26 mouse cellular contexts compared by ENCODE assay signal in the genomic region with DNA sequence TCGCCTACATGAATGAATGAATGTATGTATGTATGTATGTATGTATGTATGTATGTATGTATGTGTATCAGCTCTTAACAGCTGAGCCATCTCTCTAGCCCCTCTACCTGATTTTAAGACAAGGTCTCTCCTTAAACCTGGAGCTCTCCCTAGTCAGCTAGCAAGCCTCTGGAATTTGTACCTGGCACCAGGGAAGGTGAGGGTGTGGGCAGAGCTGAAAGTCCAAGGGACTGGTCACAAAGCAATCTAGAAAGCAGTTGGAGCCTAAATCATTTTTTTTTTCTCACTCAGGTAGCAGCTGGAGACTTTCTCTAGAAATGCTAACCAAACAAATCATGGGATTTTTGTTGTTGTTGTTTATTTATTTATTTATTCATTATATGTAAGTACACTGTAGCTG. TPM values are rescaled to one million over a fixed set of nuclear protein-coding genes. Genes with fewer than 3 reads are reported as not detected.
DNase-seq lines count a peak whose midpoint lies in the region; ATAC-seq and TF ChIP-seq lines count a peak whose summit lies in the region.
"Had no signal": no experiment of that assay in that cellular context is flagged by ENCODE, and none has a peak within 500 bp of the region (broad histone marks: within the 10 kb centered on the region; RNA-seq: fewer than 3 reads in every experiment).

No protein-coding gene starts in this region.

- peaks cover 10% of the 10 kb centered on the region for H3K4me1 ChIP-seq in heart, embryonic 10.5 days
- H3K4me1 ChIP-seq in kidney, embryonic 15.5 days: peaks cover 18% of the 10 kb centered on the region
- H3K4me1 ChIP-seq in small intestine, adult 2 months (ENCODE audit: control insufficient read depth, insufficient read depth, insufficient read length, low read length): peaks cover 6% of the 10 kb centered on the region; the same call in 1 of the 2 replicates
- H3K4me1 ChIP-seq in midbrain, postnatal 0 days (ENCODE audit: insufficient read depth, low read length): peaks cover 11% of the 10 kb centered on the region

- no peak for TF ChIP-seq CTCF in small intestine, adult 2 months (IDR thresholded peaks at IDR 0.05; ENCODE audit: extremely low read depth, insufficient read length, insufficient replicate concordance, low read depth, low read length)
- TF ChIP-seq CTCF in midbrain, postnatal 0 days (IDR thresholded peaks at IDR 0.05): no peak

- no peaks in the 10 kb centered on the region for H3K27me3 ChIP-seq in heart, embryonic 10.5 days (ENCODE audit: insufficient read depth, poor library complexity, severe bottlenecking)
- no peaks in the 10 kb centered on the region for H3K27me3 ChIP-seq in kidney, embryonic 15.5 days
- H3K27me3 ChIP-seq in small intestine, adult 2 months (ENCODE audit: control insufficient read depth, insufficient read depth, low read length): no peaks in the 10 kb centered on the region
- H3K27me3 ChIP-seq in midbrain, postnatal 0 days (ENCODE audit: insufficient read depth, low read length): no peaks in the 10 kb centered on the region
- H3K27me3 ChIP-seq: forebrain, embryonic 15.5 days; hindbrain, embryonic 15.5 days; neural tube, embryonic 12.5 days had no signal

- H3K36me3 ChIP-seq in heart, embryonic 10.5 days: no peaks in the 10 kb centered on the region
- no peaks in the 10 kb centered on the region for H3K36me3 ChIP-seq in kidney, embryonic 15.5 days
- H3K36me3 ChIP-seq in small intestine, adult 2 months (ENCODE audit: control insufficient read depth, insufficient read depth, low read length): no peaks in the 10 kb centered on the region
- H3K36me3 ChIP-seq in midbrain, postnatal 0 days (ENCODE audit: insufficient read depth, low read length): no peaks in the 10 kb centered on the region
- H3K36me3 ChIP-seq: forebrain, embryonic 15.5 days; hindbrain, embryonic 15.5 days; neural tube, embryonic 12.5 days had no signal

- no peak for TF ChIP-seq POLR2A in small intestine, adult 2 months (IDR thresholded peaks at IDR 0.05; ENCODE audit: low read depth, low read length)

- no peak overlapping the region for H3K9ac ChIP-seq in kidney, embryonic 15.5 days
- no peak overlapping the region for H3K9ac ChIP-seq in midbrain, postnatal 0 days (replicated peaks; ENCODE audit: low read length, poor library complexity, severe bottlenecking)
- H3K9ac ChIP-seq: forebrain, embryonic 15.5 days; hindbrain, embryonic 15.5 days; neural tube, embryonic 12.5 days had no signal

- no peak for ATAC-seq in kidney, embryonic 15.5 days (replicated peaks; ENCODE audit: low FRiP score)
- no peak for ATAC-seq in midbrain, postnatal 0 days (ENCODE audit: low FRiP score)
- ATAC-seq: inflammation-experienced regulatory T-cells, adult 6 months; midbrain, embryonic 16.5 days had no signal

- peak; percentile 27 for DNase-seq in heart, embryonic 10.5 days (ENCODE audit: low spot score)
- DNase-seq in heart, postnatal 4 days: no peak
- peak; percentile 81 for DNase-seq in kidney, adult 9 months
- peak; percentile 31 for DNase-seq in kidney, postnatal 10 days
- DNase-seq in midbrain, postnatal 0 days (ENCODE audit: low spot score): no peak
- DNase-seq: adrenal gland, adult 8-10 months; cerebellum, adult 2 months; cerebellum, postnatal 36 days; gastrocnemius, postnatal 25 days; heart, postnatal 36 days; layer of hippocampus, postnatal 36 days; liver; lung, postnatal 36 days; right cerebral cortex, postnatal 4 days; thymus, adult 2 months; thymus, postnatal 4 days had no signal

- 90% methylated on average over 1 of the region's 1 CpGs for WGBS in heart, embryonic 10.5 days
- WGBS in kidney, embryonic 15.5 days: 80% methylated on average over 1 of the region's 1 CpGs
- WGBS in small intestine, adult 2 months: 50% methylated on average over 1 of the region's 1 CpGs
- 96% methylated on average over 1 of the region's 1 CpGs for WGBS in midbrain, postnatal 0 days

- no peak overlapping the region for H3K27ac ChIP-seq in heart, embryonic 10.5 days
- H3K27ac ChIP-seq in kidney, embryonic 15.5 days: no peak overlapping the region
- peak overlapping the region; percentile 81 for H3K27ac ChIP-seq in small intestine, adult 2 months (ENCODE audit: insufficient read depth, low read depth, low read length)
- no peak overlapping the region for H3K27ac ChIP-seq in midbrain, postnatal 0 days (ENCODE audit: low read depth, low read length)
- H3K27ac ChIP-seq: neural tube, embryonic 12.5 days had no signal

- no peaks in the 10 kb centered on the region for H3K9me3 ChIP-seq in heart, embryonic 10.5 days
- H3K9me3 ChIP-seq in kidney, embryonic 15.5 days (replicated peaks): no peaks in the 10 kb centered on the region
- no peaks in the 10 kb centered on the region for H3K9me3 ChIP-seq in midbrain, postnatal 0 days (ENCODE audit: low read length)
- H3K9me3 ChIP-seq: forebrain, embryonic 15.5 days; G1E; hindbrain, embryonic 15.5 days; neural tube, embryonic 12.5 days had no signal

- no peak overlapping the region for H3K4me3 ChIP-seq in heart, embryonic 10.5 days
- H3K4me3 ChIP-seq in kidney, embryonic 15.5 days (replicated peaks): no peak overlapping the region
- H3K4me3 ChIP-seq in small intestine, adult 2 months (ENCODE audit: low read depth, low read length): no peak overlapping the region
- H3K4me3 ChIP-seq in midbrain, postnatal 0 days (ENCODE audit: low read depth, low read length): no peak overlapping the region
- H3K4me3 ChIP-seq: forebrain, embryonic 15.5 days; neural tube, embryonic 12.5 days had no signal

- no peak overlapping the region for H3K4me2 ChIP-seq in kidney, embryonic 15.5 days
- no peak overlapping the region for H3K4me2 ChIP-seq in midbrain, postnatal 0 days (ENCODE audit: low read depth, low read length, poor library complexity, severe bottlenecking)
- H3K4me2 ChIP-seq: heart, embryonic 11.5 days had no signal

RNA-seq across cellular contexts. Expression of a gene that starts 1.2 kb away (rescaled TPM):
- 45.7 and 47.0 TPM in 2 replicates for polyA plus RNA-seq in heart, embryonic 10.5 days (2016; fragmentation: Nextera tagmentation; extraction: Ambion mirVana)
- 10 to 100 TPM; 29.5 to 29.7 TPM for total RNA-seq in heart, postnatal 4 days (2021)
- 57.4 and 62.1 TPM in 2 replicates for polyA plus RNA-seq in kidney, embryonic 15.5 days (2015; fragmentation: Nextera tagmentation; extraction: Ambion mirVana)
- polyA plus RNA-seq in small intestine, adult 2 months (2012; rRNA removed): 8.2 and 26.3 TPM in 2 replicates
- total RNA-seq in midbrain, postnatal 0 days (2014; rRNA removed): 24.8 and 33.4 TPM in 2 replicates
- 35.8 and 53.3 TPM in 2 replicates for polyA plus RNA-seq in midbrain, postnatal 0 days (2015; fragmentation: Nextera tagmentation; extraction: Ambion mirVana)

RNA-seq across cellular contexts. Expression of a gene that starts 21.9 kb away (rescaled TPM):
- 11.6 and 13.5 TPM in 2 replicates for polyA plus RNA-seq in heart, embryonic 10.5 days (2016; fragmentation: Nextera tagmentation; extraction: Ambion mirVana)
- 1 to 10 TPM; 4.4 to 5.3 TPM for total RNA-seq in heart, postnatal 4 days (2021)
- 8.5 and 8.7 TPM in 2 replicates for polyA plus RNA-seq in kidney, embryonic 15.5 days (2015; fragmentation: Nextera tagmentation; extraction: Ambion mirVana)
- 0.42 and 0.51 TPM in 2 replicates for polyA plus RNA-seq in small intestine, adult 2 months (2012; rRNA removed)
- total RNA-seq in midbrain, postnatal 0 days (2014; rRNA removed): 1.1 and 3.5 TPM in 2 replicates
- 4.6 and 5.8 TPM in 2 replicates for polyA plus RNA-seq in midbrain, postnatal 0 days (2015; fragmentation: Nextera tagmentation; extraction: Ambion mirVana)
- total RNA-seq: G1E; megakaryocyte, adult 5-6 weeks had no signal
- polyA plus RNA-seq: G1E; inflammation-experienced regulatory T-cells, adult 6 months had no signal

RNA-seq across cellular contexts. Expression of a gene that starts 46.8 kb away (rescaled TPM):
- polyA plus RNA-seq in heart, embryonic 10.5 days (2016; fragmentation: Nextera tagmentation; extraction: Ambion mirVana): 22.9 and 34.5 TPM in 2 replicates
- 10 to 100 TPM; 21.9 TPM for total RNA-seq in heart, postnatal 4 days (2021)
- 28.5 and 34.0 TPM in 2 replicates for polyA plus RNA-seq in kidney, embryonic 15.5 days (2015; fragmentation: Nextera tagmentation; extraction: Ambion mirVana)
- polyA plus RNA-seq in small intestine, adult 2 months (2012; rRNA removed): 9.0 and 12.4 TPM in 2 replicates
- total RNA-seq in midbrain, postnatal 0 days (2014; rRNA removed): 16.8 and 17.3 TPM in 2 replicates
- polyA plus RNA-seq in midbrain, postnatal 0 days (2015; fragmentation: Nextera tagmentation; extraction: Ambion mirVana): 3.9 and 4.5 TPM in 2 replicates
- total RNA-seq: G1E; megakaryocyte, adult 5-6 weeks had no signal
- polyA plus RNA-seq: G1E; inflammation-experienced regulatory T-cells, adult 6 months had no signal

Comparison
In these comparisons a context has a peak if more than half of its experiments do, and no peak if none do; other contexts are left out.
1. DNase-seq: peak in heart, embryonic 10.5 days (single experiment), kidney, adult 9 months (single experiment) and kidney, postnatal 10 days (single experiment); none in heart, postnatal 4 days (single experiment) and midbrain, postnatal 0 days (single experiment).